Mouse (Mus musculus): ENCODE data around the gene Noxa1. TPM values are rescaled to one million over a fixed set of nuclear protein-coding genes. Genes with fewer than 3 reads are reported as not detected.

Noxa1 gene
- polyA plus RNA-seq, 1 experiment from 2014 or later, result 0.94 TPM

GRCm38 (mm10) chr2:25065537-25065936 lies 29.4 kb downstream of the Noxa1 start:
- ATAC-seq (ENCODE audit: insufficient read depth), result no peak
- no peaks in the 10 kb centered on the region for H3K36me3 ChIP-seq (replicated peaks)
- peaks cover 16% of the 10 kb centered on the region for H3K4me1 ChIP-seq (replicated peaks)
- H3K27me3 ChIP-seq, result no peaks in the 10 kb centered on the region
- H3K9me3 ChIP-seq (replicated peaks), result no peaks in the 10 kb centered on the region
- H3K27ac ChIP-seq (replicated peaks), result no peak overlapping the region
- H3K9ac ChIP-seq, result no peak overlapping the region
- H3K4me3 ChIP-seq (replicated peaks), result no peak overlapping the region
- H3K4me2 ChIP-seq, result no peak overlapping the region

GRCm38 (mm10) chr2:25064285-25064684 lies 30.7 kb downstream of the Noxa1 start:
- H3K4me3 ChIP-seq (replicated peaks), result no peak overlapping the region
- no peaks in the 10 kb centered on the region for H3K9me3 ChIP-seq (replicated peaks)
- H3K27ac ChIP-seq (replicated peaks), result no peak overlapping the region
- peaks cover 13% of the 10 kb centered on the region for H3K4me1 ChIP-seq (replicated peaks)
- 19% methylated on average over 1 of the region's 1 CpGs for WGBS (ENCODE audit: insufficient replicate concordance)
- peak; percentile 50; the same call in 1 of the 2 replicates for ATAC-seq (ENCODE audit: insufficient read depth)
- H3K4me2 ChIP-seq, result no peak overlapping the region
- H3K27me3 ChIP-seq, result no peaks in the 10 kb centered on the region
- no peak overlapping the region for H3K9ac ChIP-seq
- H3K36me3 ChIP-seq (replicated peaks), result no peaks in the 10 kb centered on the region

- H3K9ac ChIP-seq, result no peak overlapping the region
- H3K4me2 ChIP-seq, result no peak overlapping the region
- WGBS (ENCODE audit: insufficient replicate concordance), result 77% methylated on average over 5 of the region's 5 CpGs
- H3K36me3 ChIP-seq (replicated peaks), result no peaks in the 10 kb centered on the region
- H3K4me3 ChIP-seq (replicated peaks), result no peak overlapping the region
- ATAC-seq (ENCODE audit: insufficient read depth), result 0 out of 2 replicates have a peak, but pooled peaks have one; percentile 17
- H3K27ac ChIP-seq (replicated peaks), result no peak overlapping the region
- H3K9me3 ChIP-seq (replicated peaks), result no peaks in the 10 kb centered on the region
- H3K4me1 ChIP-seq (replicated peaks), result peaks cover 13% of the 10 kb centered on the region
- no peaks in the 10 kb centered on the region for H3K27me3 ChIP-seq
Observed at GRCm38 (mm10) chr2:25063523-25063922, 31.4 kb downstream of the Noxa1 start.

- Histone ChIP-seq H3K27me3 (no peaks in the 10 kb centered on the region), H3K9me3 (replicated peaks) (no peaks in the 10 kb centered on the region), H3K27ac (replicated peaks) (no peak overlapping the region), H3K36me3 (replicated peaks) (no peaks in the 10 kb centered on the region), H3K4me1 (replicated peaks) (peaks cover 31% of the 10 kb centered on the region), H3K4me2 (no peak overlapping the region), H3K9ac (no peak overlapping the region), H3K4me3 (replicated peaks) (no peak overlapping the region)
- WGBS (ENCODE audit: insufficient replicate concordance), result 84% methylated on average over 7 of the region's 7 CpGs
- ATAC-seq (ENCODE audit: insufficient read depth), result no peak
Observed at GRCm38 (mm10) chr2:25058926-25059325, 36.0 kb downstream of the Noxa1 start.

GRCm38 (mm10) chr2:25055409-25056155 lies 39.4 kb downstream of the Noxa1 start:
- Histone ChIP-seq H3K27me3 (no peaks in the 10 kb centered on the region), H3K9ac (no peak overlapping the region), H3K4me3 (replicated peaks) (no peak overlapping the region), H3K4me2 (peak overlapping the region; percentile 94; the same call in 1 of the 2 replicates), H3K4me1 (replicated peaks) (peaks cover 27% of the 10 kb centered on the region), H3K27ac (replicated peaks) (no peak overlapping the region), H3K36me3 (replicated peaks) (peaks cover 29% of the 10 kb centered on the region), H3K9me3 (replicated peaks) (no peaks in the 10 kb centered on the region)
- WGBS (ENCODE audit: insufficient replicate concordance), result 80% methylated on average over 21 of the region's 21 CpGs
- no peak for ATAC-seq (ENCODE audit: insufficient read depth)

- Histone ChIP-seq H3K27ac (replicated peaks) (no peak overlapping the region), H3K4me1 (replicated peaks) (peaks cover 25% of the 10 kb centered on the region), H3K9ac (peak overlapping the region; percentile 66), H3K36me3 (replicated peaks) (peaks cover 34% of the 10 kb centered on the region), H3K4me2 (peak overlapping the region; percentile 94), H3K4me3 (replicated peaks) (peak overlapping the region; percentile 73), H3K9me3 (replicated peaks) (no peaks in the 10 kb centered on the region), H3K27me3 (no peaks in the 10 kb centered on the region)
- 60% methylated on average over 2 of the region's 2 CpGs for WGBS (ENCODE audit: insufficient replicate concordance)
- ATAC-seq (ENCODE audit: insufficient read depth), result 0 out of 2 replicates have a peak, but pooled peaks have one; percentile 4
Observed at GRCm38 (mm10) chr2:25055068-25055405, 39.9 kb downstream of the Noxa1 start.

GRCm38 (mm10) chr2:25054221-25055067 lies 40.5 kb downstream of the Noxa1 start, which contains the start of gene Nsmf:
TSS of gene Nsmf (plus strand) at chr2:25054355.
- H3K4me2 ChIP-seq, result peak within 1 kb of the TSS; percentile 94
- 5% methylated on average over 47 of the region's 47 CpGs for WGBS (ENCODE audit: insufficient replicate concordance)
- peaks cover 40% of the 10 kb centered on the region for H3K36me3 ChIP-seq (replicated peaks)

GRCm38 (mm10) chr2:25053101-25053500 lies 41.8 kb downstream of the Noxa1 start:
- peaks cover 51% of the 10 kb centered on the region for H3K36me3 ChIP-seq (replicated peaks)
- H3K4me1 ChIP-seq (replicated peaks), result peaks cover 25% of the 10 kb centered on the region
- no peak overlapping the region for H3K27ac ChIP-seq (replicated peaks)
- no peak overlapping the region for H3K9ac ChIP-seq
- 75% methylated on average over 6 of the region's 6 CpGs for WGBS (ENCODE audit: insufficient replicate concordance)
- no peaks in the 10 kb centered on the region for H3K9me3 ChIP-seq (replicated peaks)
- no peak overlapping the region for H3K4me2 ChIP-seq
- ATAC-seq (ENCODE audit: insufficient read depth), result no peak
- H3K4me3 ChIP-seq (replicated peaks), result no peak overlapping the region
- H3K27me3 ChIP-seq, result no peaks in the 10 kb centered on the region

More at GRCm38 (mm10) chr2:25054221-25055067, 40.5 kb downstream of the Noxa1 start, which contains the start of gene Nsmf:
- peak; percentile 80 for ATAC-seq (ENCODE audit: insufficient read depth)
- peaks cover 25% of the 10 kb centered on the region for H3K4me1 ChIP-seq (replicated peaks)
- H3K9ac ChIP-seq, result peak within 1 kb of the TSS; percentile 66
- H3K4me3 ChIP-seq (replicated peaks), result peak within 1 kb of the TSS; percentile 73
- no peaks in the 10 kb centered on the region for H3K9me3 ChIP-seq (replicated peaks)
- no peak within 1 kb of the TSS for H3K27ac ChIP-seq (replicated peaks)
- H3K27me3 ChIP-seq, result no peaks in the 10 kb centered on the region

GRCm38 (mm10) chr2:25051450-25051849 lies 43.5 kb downstream of the Noxa1 start:
- H3K4me2 ChIP-seq, result no peak overlapping the region
- no peaks in the 10 kb centered on the region for H3K9me3 ChIP-seq (replicated peaks)
- H3K36me3 ChIP-seq (replicated peaks), result peaks cover 52% of the 10 kb centered on the region
- no peak overlapping the region for H3K9ac ChIP-seq
- WGBS (ENCODE audit: insufficient replicate concordance), result 77% methylated on average over 8 of the region's 8 CpGs
- peaks cover 17% of the 10 kb centered on the region for H3K4me1 ChIP-seq (replicated peaks)
- no peak overlapping the region for H3K4me3 ChIP-seq (replicated peaks)
- no peak overlapping the region for H3K27ac ChIP-seq (replicated peaks)
- no peak for ATAC-seq (ENCODE audit: insufficient read depth)
- no peaks in the 10 kb centered on the region for H3K27me3 ChIP-seq

- Histone ChIP-seq H3K9me3 (replicated peaks) (no peaks in the 10 kb centered on the region), H3K36me3 (replicated peaks) (peaks cover 52% of the 10 kb centered on the region), H3K4me2 (no peak overlapping the region), H3K9ac (no peak overlapping the region), H3K4me3 (replicated peaks) (no peak overlapping the region), H3K4me1 (replicated peaks) (peaks cover 17% of the 10 kb centered on the region), H3K27me3 (no peaks in the 10 kb centered on the region), H3K27ac (replicated peaks) (no peak overlapping the region)
- no peak for ATAC-seq (ENCODE audit: insufficient read depth)
- WGBS (ENCODE audit: insufficient replicate concordance), result 74% methylated on average over 7 of the region's 7 CpGs
Observed at GRCm38 (mm10) chr2:25050921-25051320, 44.0 kb downstream of the Noxa1 start.

- Histone ChIP-seq H3K4me1 (replicated peaks) (no peaks in the 10 kb centered on the region), H3K9me3 (replicated peaks) (no peaks in the 10 kb centered on the region), H3K4me3 (replicated peaks) (no peak overlapping the region), H3K4me2 (no peak overlapping the region), H3K27ac (replicated peaks) (no peak overlapping the region), H3K9ac (no peak overlapping the region), H3K27me3 (no peaks in the 10 kb centered on the region), H3K36me3 (replicated peaks) (peaks cover 38% of the 10 kb centered on the region)
- 76% methylated on average over 5 of the region's 5 CpGs for WGBS (ENCODE audit: insufficient replicate concordance)
- ATAC-seq (ENCODE audit: insufficient read depth), result no peak
Observed at GRCm38 (mm10) chr2:25040089-25040488, 54.9 kb downstream of the Noxa1 start.
